Mouse (Mus musculus): ENCODE results near the gene Hsp90ab1. TPM values are rescaled to one million over a fixed set of nuclear protein-coding genes. Genes with fewer than 3 reads are reported as not detected.

Hsp90ab1 gene
- polyA plus RNA-seq, 1 experiment from 2014 or later = 1,372 TPM

GRCm38 (mm10) chr17:45545278-45545961 lies 27.7 kb downstream of the Hsp90ab1 start:
- no peaks in the 10 kb centered on the region for H3K9me3 ChIP-seq
- H3K27me3 ChIP-seq (replicated peaks) = peaks cover 97% of the 10 kb centered on the region
- H3K4me2 ChIP-seq = peak overlapping the region; percentile 71
- H3K36me3 ChIP-seq = no peaks in the 10 kb centered on the region
- 4% methylated on average over 74 of the region's 74 CpGs for WGBS
- peak overlapping the region; percentile 52; the same call in 1 of the 2 replicates for H3K9ac ChIP-seq
- H3K4me1 ChIP-seq = peaks cover 35% of the 10 kb centered on the region
- peak overlapping the region; percentile 46 for H3K4me3 ChIP-seq
- ATAC-seq (ENCODE audit: extremely low read depth, insufficient number of reproducible peaks, low FRiP score, low TSS enrichment) = no peak
- H3K27ac ChIP-seq (replicated peaks) = no peak overlapping the region

- Histone ChIP-seq H3K9me3 (no peaks in the 10 kb centered on the region), H3K36me3 (no peaks in the 10 kb centered on the region), H3K27ac (replicated peaks) (no peak overlapping the region), H3K4me3 (peak overlapping the region; percentile 46), H3K4me2 (peak overlapping the region; percentile 71), H3K9ac (0 out of 2 replicates have a peak overlapping the region, but pooled peaks have one; percentile 44), H3K27me3 (replicated peaks) (peaks cover 97% of the 10 kb centered on the region), H3K4me1 (peaks cover 29% of the 10 kb centered on the region)
- under 1% methylated on average over 46 of the region's 46 CpGs for WGBS
- ATAC-seq (ENCODE audit: extremely low read depth, insufficient number of reproducible peaks, low FRiP score, low TSS enrichment) = no peak
These were observed 28.2 kb downstream of the Hsp90ab1 start for GRCm38 (mm10) chr17:45544873-45545277.

GRCm38 (mm10) chr17:45544001-45544872 lies 28.8 kb downstream of the Hsp90ab1 start:
- no peaks in the 10 kb centered on the region for H3K9me3 ChIP-seq
- no peaks in the 10 kb centered on the region for H3K36me3 ChIP-seq
- H3K4me3 ChIP-seq = peak overlapping the region; percentile 46
- H3K27me3 ChIP-seq (replicated peaks) = peaks cover 100% of the 10 kb centered on the region
- H3K27ac ChIP-seq (replicated peaks) = no peak overlapping the region
- 2% methylated on average over 24 of the region's 24 CpGs for WGBS
- ATAC-seq (ENCODE audit: extremely low read depth, insufficient number of reproducible peaks, low FRiP score, low TSS enrichment) = no peak
- H3K4me1 ChIP-seq = peaks cover 27% of the 10 kb centered on the region
- H3K4me2 ChIP-seq = peak overlapping the region; percentile 71
- H3K9ac ChIP-seq = 0 out of 2 replicates have a peak overlapping the region, but pooled peaks have one; percentile 44

GRCm38 (mm10) chr17:45543115-45543514 lies 30.0 kb downstream of the Hsp90ab1 start:
- Histone ChIP-seq H3K4me2 (no peak overlapping the region), H3K27ac (replicated peaks) (no peak overlapping the region), H3K4me3 (no peak overlapping the region), H3K9ac (no peak overlapping the region), H3K27me3 (replicated peaks) (peaks cover 100% of the 10 kb centered on the region), H3K4me1 (peaks cover 24% of the 10 kb centered on the region), H3K9me3 (no peaks in the 10 kb centered on the region), H3K36me3 (no peaks in the 10 kb centered on the region)
- no peak for ATAC-seq (ENCODE audit: extremely low read depth, insufficient number of reproducible peaks, low FRiP score, low TSS enrichment)
- WGBS = 13% methylated on average over 1 of the region's 1 CpGs

GRCm38 (mm10) chr17:45542705-45543104 lies 30.4 kb downstream of the Hsp90ab1 start:
- no peaks in the 10 kb centered on the region for H3K9me3 ChIP-seq
- H3K4me3 ChIP-seq = no peak overlapping the region
- H3K4me1 ChIP-seq = peaks cover 24% of the 10 kb centered on the region
- H3K27me3 ChIP-seq (replicated peaks) = peaks cover 100% of the 10 kb centered on the region
- no peak overlapping the region for H3K9ac ChIP-seq
- no peaks in the 10 kb centered on the region for H3K36me3 ChIP-seq
- H3K27ac ChIP-seq (replicated peaks) = no peak overlapping the region
- ATAC-seq (ENCODE audit: extremely low read depth, insufficient number of reproducible peaks, low FRiP score, low TSS enrichment) = no peak
- no peak overlapping the region for H3K4me2 ChIP-seq
- WGBS = 66% methylated on average over 2 of the region's 2 CpGs

GRCm38 (mm10) chr17:45542129-45542528 lies 30.9 kb downstream of the Hsp90ab1 start:
- Histone ChIP-seq H3K27me3 (replicated peaks) (peaks cover 100% of the 10 kb centered on the region), H3K36me3 (no peaks in the 10 kb centered on the region), H3K9ac (no peak overlapping the region), H3K4me2 (no peak overlapping the region), H3K4me3 (no peak overlapping the region), H3K4me1 (peaks cover 24% of the 10 kb centered on the region), H3K9me3 (no peaks in the 10 kb centered on the region), H3K27ac (replicated peaks) (no peak overlapping the region)
- ATAC-seq (ENCODE audit: extremely low read depth, insufficient number of reproducible peaks, low FRiP score, low TSS enrichment) = no peak
- WGBS = 23% methylated on average over 6 of the region's 6 CpGs

GRCm38 (mm10) chr17:45539664-45540063 lies 33.4 kb downstream of the Hsp90ab1 start:
- no peak overlapping the region for H3K4me3 ChIP-seq
- peaks cover 10% of the 10 kb centered on the region for H3K4me1 ChIP-seq
- H3K4me2 ChIP-seq = no peak overlapping the region
- no peak overlapping the region for H3K27ac ChIP-seq (replicated peaks)
- 64% methylated on average over 21 of the region's 21 CpGs for WGBS
- H3K9me3 ChIP-seq = no peaks in the 10 kb centered on the region
- H3K27me3 ChIP-seq (replicated peaks) = peaks cover 100% of the 10 kb centered on the region
- no peak for ATAC-seq (ENCODE audit: extremely low read depth, insufficient number of reproducible peaks, low FRiP score, low TSS enrichment)
- H3K9ac ChIP-seq = no peak overlapping the region
- H3K36me3 ChIP-seq = no peaks in the 10 kb centered on the region

- H3K4me3 ChIP-seq = no peak overlapping the region
- no peak overlapping the region for H3K9ac ChIP-seq
- H3K36me3 ChIP-seq = no peaks in the 10 kb centered on the region
- ATAC-seq (ENCODE audit: extremely low read depth, insufficient number of reproducible peaks, low FRiP score, low TSS enrichment) = no peak
- 56% methylated on average over 4 of the region's 4 CpGs for WGBS
- no peak overlapping the region for H3K27ac ChIP-seq (replicated peaks)
- no peak overlapping the region for H3K4me2 ChIP-seq
- no peaks in the 10 kb centered on the region for H3K9me3 ChIP-seq
- peaks cover 98% of the 10 kb centered on the region for H3K27me3 ChIP-seq (replicated peaks)
- H3K4me1 ChIP-seq = no peaks in the 10 kb centered on the region
These were observed 34.7 kb downstream of the Hsp90ab1 start for GRCm38 (mm10) chr17:45538394-45538793.

GRCm38 (mm10) chr17:45536264-45536663 lies 36.8 kb downstream of the Hsp90ab1 start:
- 10% methylated on average over 5 of the region's 5 CpGs for WGBS
- ATAC-seq (ENCODE audit: extremely low read depth, insufficient number of reproducible peaks, low FRiP score, low TSS enrichment) = no peak
- H3K27me3 ChIP-seq (replicated peaks) = peaks cover 98% of the 10 kb centered on the region

GRCm38 (mm10) chr17:45532896-45533295 lies 40.2 kb downstream of the Hsp90ab1 start:
- H3K27me3 ChIP-seq (replicated peaks) = peaks cover 98% of the 10 kb centered on the region
- no peaks in the 10 kb centered on the region for H3K9me3 ChIP-seq
- no peak overlapping the region for H3K27ac ChIP-seq (replicated peaks)
- no peak for ATAC-seq (ENCODE audit: extremely low read depth, insufficient number of reproducible peaks, low FRiP score, low TSS enrichment)
- H3K4me3 ChIP-seq = no peak overlapping the region
- WGBS = 49% methylated on average over 15 of the region's 15 CpGs
- no peaks in the 10 kb centered on the region for H3K4me1 ChIP-seq
- no peaks in the 10 kb centered on the region for H3K36me3 ChIP-seq
- H3K4me2 ChIP-seq = no peak overlapping the region
- H3K9ac ChIP-seq = no peak overlapping the region

More at GRCm38 (mm10) chr17:45536264-45536663, 36.8 kb downstream of the Hsp90ab1 start:
- no peak overlapping the region for H3K4me3 ChIP-seq
- H3K4me2 ChIP-seq = no peak overlapping the region
- H3K9ac ChIP-seq = no peak overlapping the region
- H3K27ac ChIP-seq (replicated peaks) = no peak overlapping the region
- H3K36me3 ChIP-seq = no peaks in the 10 kb centered on the region
- no peaks in the 10 kb centered on the region for H3K9me3 ChIP-seq
- no peaks in the 10 kb centered on the region for H3K4me1 ChIP-seq

GRCm38 (mm10) chr17:45530346-45530782 lies 42.7 kb downstream of the Hsp90ab1 start:
- ATAC-seq (ENCODE audit: extremely low read depth, insufficient number of reproducible peaks, low FRiP score, low TSS enrichment) = no peak
- Histone ChIP-seq H3K36me3 (no peaks in the 10 kb centered on the region), H3K9ac (no peak overlapping the region), H3K4me3 (no peak overlapping the region), H3K9me3 (no peaks in the 10 kb centered on the region), H3K4me2 (no peak overlapping the region), H3K27ac (replicated peaks) (no peak overlapping the region), H3K4me1 (0 out of 2 replicates have a peak, but pooled peaks cover 3% of the 10 kb centered on the region), H3K27me3 (replicated peaks) (peaks cover 86% of the 10 kb centered on the region)
- 42% methylated on average over 13 of the region's 13 CpGs for WGBS

Measured in heart, embryonic 13.5 days (tissue).